Mouse (Mus musculus): ENCODE measurements around the gene Odf3l2.

Odf3l2 gene

GRCm38 (mm10) chr10:79645711-79646110 is at the start of gene Odf3l2:
Gene Odf3l2, minus strand, starts transcription at chr10:79645738.
- no peak for DNase-seq (ENCODE audit: low read depth, low spot score)

- DNase-seq (ENCODE audit: low read depth, low spot score) = no peak
Observed at GRCm38 (mm10) chr10:79694379-79694655, 48.8 kb upstream of the Odf3l2 start.

GRCm38 (mm10) chr10:79693580-79694378 is 48.2 kb upstream of the Odf3l2 start:
- DNase-seq (ENCODE audit: low read depth, low spot score) = no peak

GRCm38 (mm10) chr10:79691986-79692548 is 46.5 kb upstream of the Odf3l2 start:
- DNase-seq (ENCODE audit: low read depth, low spot score) = no peak

- DNase-seq (ENCODE audit: low read depth, low spot score) = no peak
Observed at GRCm38 (mm10) chr10:79689178-79689577, 43.6 kb upstream of the Odf3l2 start.

GRCm38 (mm10) chr10:79688720-79689119 is 43.2 kb upstream of the Odf3l2 start, which contains the start of gene Gzmm:
Gene Gzmm, plus strand, starts transcription at chr10:79689020.
- no peak for DNase-seq (ENCODE audit: low read depth, low spot score)

GRCm38 (mm10) chr10:79687513-79687912 is 42.0 kb upstream of the Odf3l2 start:
- DNase-seq (ENCODE audit: low read depth, low spot score) = no peak

- no peak for DNase-seq (ENCODE audit: low read depth, low spot score)
Observed at GRCm38 (mm10) chr10:79686691-79687090, 41.2 kb upstream of the Odf3l2 start.

GRCm38 (mm10) chr10:79686219-79686618 is 40.7 kb upstream of the Odf3l2 start:
- DNase-seq (ENCODE audit: low read depth, low spot score) = no peak

- DNase-seq (ENCODE audit: low read depth, low spot score) = no peak
Observed at GRCm38 (mm10) chr10:79684770-79685600, 39.4 kb upstream of the Odf3l2 start.

- peak; percentile 91 for DNase-seq (ENCODE audit: low read depth, low spot score)
Observed at GRCm38 (mm10) chr10:79683726-79684640, 38.4 kb upstream of the Odf3l2 start.

GRCm38 (mm10) chr10:79682916-79683582 is 37.5 kb upstream of the Odf3l2 start:
- DNase-seq (ENCODE audit: low read depth, low spot score) = peak; percentile 83

GRCm38 (mm10) chr10:79682551-79682915 is 37.0 kb upstream of the Odf3l2 start:
- DNase-seq (ENCODE audit: low read depth, low spot score) = no peak

GRCm38 (mm10) chr10:79681591-79682245 is 36.2 kb upstream of the Odf3l2 start, which contains the start of gene Cdc34:
Gene Cdc34, plus strand, starts transcription at chr10:79682195.
- peak; percentile 97 for DNase-seq (ENCODE audit: low read depth, low spot score)

- no peak for DNase-seq (ENCODE audit: low read depth, low spot score)
Observed at GRCm38 (mm10) chr10:79680606-79681495, 35.3 kb upstream of the Odf3l2 start.

GRCm38 (mm10) chr10:79675346-79676035 is 30.0 kb upstream of the Odf3l2 start:
- DNase-seq (ENCODE audit: low read depth, low spot score) = no peak

GRCm38 (mm10) chr10:79673054-79673453 is 27.5 kb upstream of the Odf3l2 start:
- DNase-seq (ENCODE audit: low read depth, low spot score) = no peak

- no peak for DNase-seq (ENCODE audit: low read depth, low spot score)
Observed at GRCm38 (mm10) chr10:79672088-79672455, 26.5 kb upstream of the Odf3l2 start.
